Mouse (Mus musculus) forebrain, embryonic 10.5 days (tissue): ENCODE data around the gene Chrne. TPM values are rescaled to one million over a fixed set of nuclear protein-coding genes. Genes with fewer than 3 reads are reported as not detected.

Experiments
- DNase-seq: peaks from one replicate; pipeline ENCODE4 v3.0.0-alpha.2; 2017; ENCODE audit warnings: low spot score; ENCODE audit errors: extremely low spot score
- H3K27ac ChIP-seq: fragments of 300-500 bp; sonication (generic); 2 replicates; pipeline ENCODE4 v1.5.1; 2016; ENCODE audit warnings: mild to moderate bottlenecking
- H3K27me3 ChIP-seq: fragments of 300-500 bp; sonication (generic); 2 replicates; pipeline ENCODE4 v1.6.1; 2016; ENCODE audit warnings: mild to moderate bottlenecking; ENCODE audit not compliant: poor library complexity, severe bottlenecking
- H3K36me3 ChIP-seq: fragments of 300-500 bp; sonication (generic); replicated peaks from 2 replicates; pipeline ENCODE4 v1.6.1; 2016; ENCODE audit warnings: mild to moderate bottlenecking, moderate library complexity
- H3K4me1 ChIP-seq: fragments of 300-500 bp; sonication (generic); 2 replicates; pipeline ENCODE4 v1.6.1; 2016
- H3K4me3 ChIP-seq: fragments of 300-500 bp; sonication (generic); 2 replicates; pipeline ENCODE4 v1.5.1; 2016; ENCODE audit warnings: mild to moderate bottlenecking, moderate library complexity
- H3K9me3 ChIP-seq: fragments of 300-500 bp; sonication (generic); 2 replicates; pipeline ENCODE4 v1.6.1; 2016; ENCODE audit warnings: mild to moderate bottlenecking, moderate library complexity
- WGBS: fragments of 180-500 bp; shearing (Covaris S2); methylation state at CpG from one replicate; pipeline ENCODE4 v1.1.7; 2016; 5-methylcytosine and 5-hydroxymethylcytosine counted together
- polyA plus RNA-seq: library from polyadenylated mRNA; unstranded; fragments of >200 nt; fragmentation: Nextera tagmentation; extraction: Ambion mirVana; gene quantifications from 2 replicates; pipeline ENCODE4 v1.2.1, GENCODE M21; 2016

The Chrne gene
- polyA plus RNA-seq, 1 experiment from 2014 or later = not detected

DNA sequence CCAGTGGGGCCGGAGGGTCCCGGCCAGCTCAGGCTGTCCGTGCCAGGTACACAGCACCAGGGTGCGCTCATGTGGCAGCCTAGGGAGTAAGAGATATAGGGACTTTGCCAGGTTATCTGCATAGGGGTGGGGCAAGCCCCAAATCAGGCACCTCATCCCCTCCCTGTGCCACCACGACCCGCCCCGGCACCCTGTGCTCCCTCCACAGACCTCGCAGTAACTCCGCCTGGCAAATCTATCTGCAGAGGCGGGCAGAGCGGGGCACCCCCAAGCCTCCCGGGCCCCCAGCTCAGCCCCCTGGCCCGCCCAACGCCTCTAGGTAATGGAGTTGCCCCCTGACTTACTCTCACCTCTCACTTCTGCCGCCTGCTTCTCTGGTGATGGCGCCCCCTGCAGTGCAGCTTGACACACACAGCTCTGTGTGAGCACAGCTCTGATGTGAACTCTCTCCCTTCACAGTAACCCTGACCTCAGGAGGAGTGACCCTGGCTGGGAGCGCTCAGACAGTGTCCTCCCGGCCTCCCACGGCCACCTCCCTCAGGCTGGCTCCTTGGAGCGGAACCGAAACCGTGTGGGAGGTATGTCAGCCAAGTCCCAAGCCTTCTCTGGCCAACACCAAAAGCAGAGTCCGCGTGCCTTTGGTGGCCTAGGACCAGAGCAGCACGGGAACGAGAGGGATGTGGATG is 10.5 kb downstream of the Chrne start:
- H3K4me1 ChIP-seq = no peaks in the 10 kb centered on the region
- no peak for DNase-seq
- H3K36me3 ChIP-seq = peaks cover 100% of the 10 kb centered on the region
- H3K27ac ChIP-seq = no peak overlapping the region
- H3K9me3 ChIP-seq = no peaks in the 10 kb centered on the region
- WGBS = 89% methylated on average over 26 of the region's 26 CpGs
- H3K4me3 ChIP-seq = no peak overlapping the region
- no peaks in the 10 kb centered on the region for H3K27me3 ChIP-seq

DNA sequence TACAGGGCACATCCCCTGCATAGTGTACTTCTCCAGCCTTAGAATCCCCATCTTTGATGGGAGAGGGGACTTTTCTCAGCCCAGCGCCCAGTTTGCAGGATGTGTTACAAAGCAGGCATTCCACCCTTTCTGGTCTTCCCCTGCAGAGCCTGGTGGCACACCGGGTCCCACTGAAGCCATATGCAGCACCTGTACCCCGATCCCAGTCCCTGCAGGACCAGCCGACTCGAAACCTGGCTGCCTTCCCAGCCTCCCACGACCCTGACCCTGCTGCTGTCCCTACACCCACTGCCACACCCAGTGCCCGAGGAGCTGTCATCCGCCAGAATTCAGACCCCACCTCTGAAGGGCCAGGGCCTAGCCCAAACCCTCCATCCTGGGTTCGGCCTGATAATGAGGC is 11.4 kb downstream of the Chrne start:
- WGBS = 94% methylated on average over 9 of the region's 9 CpGs
- no peak for DNase-seq
- Histone ChIP-seq H3K27ac (no peak overlapping the region), H3K4me1 (no peaks in the 10 kb centered on the region), H3K27me3 (no peaks in the 10 kb centered on the region), H3K9me3 (no peaks in the 10 kb centered on the region), H3K4me3 (no peak overlapping the region), H3K36me3 (peaks cover 100% of the 10 kb centered on the region)

- Histone ChIP-seq H3K27me3 (no peaks in the 10 kb centered on the region), H3K4me1 (no peaks in the 10 kb centered on the region), H3K9me3 (no peaks in the 10 kb centered on the region), H3K27ac (0 out of 2 replicates have a peak overlapping the region, but pooled peaks have one; percentile 2), H3K4me3 (no peak overlapping the region), H3K36me3 (peaks cover 100% of the 10 kb centered on the region)
- DNase-seq = no peak
- WGBS = 77% methylated on average over 12 of the region's 12 CpGs
These were observed 12.3 kb downstream of the Chrne start for GRCm38 (mm10) chr11:70606717-70607116.

GRCm38 (mm10) chr11:70605024-70605566 is 13.9 kb downstream of the Chrne start:
- Histone ChIP-seq H3K4me3 (no peak overlapping the region), H3K4me1 (no peaks in the 10 kb centered on the region), H3K27me3 (no peaks in the 10 kb centered on the region), H3K9me3 (no peaks in the 10 kb centered on the region), H3K27ac (no peak overlapping the region), H3K36me3 (peaks cover 89% of the 10 kb centered on the region)
- peak; percentile 66 for DNase-seq
- 71% methylated on average over 14 of the region's 14 CpGs for WGBS

GRCm38 (mm10) chr11:70598451-70598953 is 20.5 kb downstream of the Chrne start:
- Histone ChIP-seq H3K27me3 (no peaks in the 10 kb centered on the region), H3K27ac (no peak overlapping the region), H3K4me3 (no peak overlapping the region), H3K4me1 (peaks cover 16% of the 10 kb centered on the region), H3K36me3 (peaks cover 55% of the 10 kb centered on the region), H3K9me3 (no peaks in the 10 kb centered on the region)
- WGBS = 88% methylated on average over 9 of the region's 9 CpGs
- no peak for DNase-seq

DNA sequence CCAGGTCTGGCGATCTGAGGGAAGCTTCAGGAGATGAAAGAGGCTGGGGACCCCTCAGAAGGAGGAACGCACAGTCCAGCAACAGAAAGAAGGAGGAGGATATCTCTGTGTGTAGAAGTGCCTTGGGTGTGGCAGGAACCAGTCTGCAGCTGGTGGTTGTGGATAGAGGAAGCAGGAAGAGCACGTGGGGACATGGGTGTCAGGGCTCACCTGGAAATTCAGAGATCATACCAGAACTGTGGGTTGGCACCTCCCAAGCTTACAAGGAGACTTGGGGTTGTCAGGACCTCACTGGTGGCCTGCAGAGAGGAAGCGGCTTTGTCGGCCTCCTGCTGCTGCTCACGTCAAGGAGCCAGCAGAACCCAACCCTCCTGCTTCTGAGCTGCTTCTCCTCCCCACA is 21.7 kb downstream of the Chrne start:
- Histone ChIP-seq H3K4me1 (peaks cover 16% of the 10 kb centered on the region), H3K27me3 (no peaks in the 10 kb centered on the region), H3K27ac (no peak overlapping the region), H3K9me3 (no peaks in the 10 kb centered on the region), H3K36me3 (peaks cover 43% of the 10 kb centered on the region), H3K4me3 (no peak overlapping the region)
- 82% methylated on average over 6 of the region's 6 CpGs for WGBS
- DNase-seq = no peak

GRCm38 (mm10) chr11:70596094-70596493 is 22.9 kb downstream of the Chrne start:
- H3K36me3 ChIP-seq = peaks cover 33% of the 10 kb centered on the region
- H3K4me3 ChIP-seq = no peak overlapping the region
- WGBS = 55% methylated on average over 4 of the region's 4 CpGs
- H3K4me1 ChIP-seq = peaks cover 16% of the 10 kb centered on the region
- no peaks in the 10 kb centered on the region for H3K27me3 ChIP-seq
- DNase-seq = no peak
- peak overlapping the region; percentile 51; the same call in 1 of the 2 replicates for H3K27ac ChIP-seq
- no peaks in the 10 kb centered on the region for H3K9me3 ChIP-seq

DNA sequence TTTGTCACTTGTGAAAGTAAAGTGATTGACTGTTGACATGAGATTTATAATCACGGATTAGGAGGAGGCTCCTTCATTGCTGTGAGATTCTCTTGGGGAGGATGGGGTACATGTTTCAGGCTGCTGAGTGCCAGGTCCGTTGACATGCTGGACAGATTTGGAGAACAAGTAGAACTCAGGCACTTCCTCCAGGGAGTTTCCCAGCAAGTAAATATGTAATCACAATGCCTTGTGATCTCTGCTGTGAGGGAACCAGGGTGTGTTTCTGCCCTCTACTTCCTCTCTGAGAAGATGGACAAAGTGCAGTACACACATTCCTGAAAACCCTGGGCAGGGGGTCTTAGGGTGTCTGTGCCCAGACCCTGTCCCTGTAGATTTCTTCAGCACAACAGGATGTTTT is 23.4 kb downstream of the Chrne start:
- Histone ChIP-seq H3K27me3 (no peaks in the 10 kb centered on the region), H3K4me1 (peaks cover 16% of the 10 kb centered on the region), H3K27ac (peak overlapping the region; percentile 51; the same call in 1 of the 2 replicates), H3K36me3 (peaks cover 33% of the 10 kb centered on the region), H3K9me3 (no peaks in the 10 kb centered on the region), H3K4me3 (no peak overlapping the region)
- 80% methylated on average over 2 of the region's 2 CpGs for WGBS
- DNase-seq = no peak

GRCm38 (mm10) chr11:70594253-70594989 is 24.6 kb downstream of the Chrne start:
- no peaks in the 10 kb centered on the region for H3K9me3 ChIP-seq
- 0 out of 2 replicates have a peak overlapping the region, but pooled peaks have one; percentile 30 for H3K27ac ChIP-seq
- 91% methylated on average over 15 of the region's 15 CpGs for WGBS
- H3K4me1 ChIP-seq = peaks cover 16% of the 10 kb centered on the region
- no peaks in the 10 kb centered on the region for H3K27me3 ChIP-seq
- DNase-seq = no peak
- H3K4me3 ChIP-seq = no peak overlapping the region
- peaks cover 26% of the 10 kb centered on the region for H3K36me3 ChIP-seq

DNA sequence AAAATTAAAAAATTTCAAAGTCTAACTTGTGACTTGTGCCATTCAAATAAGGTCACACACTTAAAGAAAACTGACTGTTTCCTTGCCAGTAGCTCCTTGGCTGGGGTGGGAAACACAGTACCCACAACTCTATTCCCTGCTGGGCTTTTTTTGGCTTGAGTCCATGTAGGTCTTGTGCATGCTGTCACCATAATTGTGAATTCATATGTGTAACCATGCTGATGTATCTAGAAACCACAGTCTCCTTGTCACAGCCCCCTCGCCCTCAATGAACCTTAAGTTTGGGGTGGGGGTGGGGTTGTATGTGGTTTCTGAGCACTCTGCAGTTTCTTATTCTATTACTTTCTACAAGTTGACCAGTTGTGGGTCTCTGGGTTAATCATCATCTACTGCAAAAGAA is 27.3 kb downstream of the Chrne start:
- Histone ChIP-seq H3K36me3 (peaks cover 5% of the 10 kb centered on the region; the same call in 1 of the 2 replicates), H3K4me1 (peaks cover 13% of the 10 kb centered on the region), H3K9me3 (no peaks in the 10 kb centered on the region), H3K27me3 (no peaks in the 10 kb centered on the region), H3K27ac (no peak overlapping the region), H3K4me3 (no peak overlapping the region)
- WGBS = 94% methylated on average over 1 of the region's 1 CpGs
- DNase-seq = no peak

GRCm38 (mm10) chr11:70586954-70587353 is 32.1 kb downstream of the Chrne start:
- 85% methylated on average over 5 of the region's 5 CpGs for WGBS
- H3K27ac ChIP-seq = no peak overlapping the region
- no peak for DNase-seq
- H3K4me1 ChIP-seq = peaks cover 33% of the 10 kb centered on the region
- peaks cover 5% of the 10 kb centered on the region; the same call in 1 of the 2 replicates for H3K36me3 ChIP-seq
- no peaks in the 10 kb centered on the region for H3K9me3 ChIP-seq
- H3K4me3 ChIP-seq = no peak overlapping the region
- no peaks in the 10 kb centered on the region for H3K27me3 ChIP-seq

- H3K27me3 ChIP-seq = no peaks in the 10 kb centered on the region
- no peak for DNase-seq
- no peak overlapping the region for H3K4me3 ChIP-seq
- no peak overlapping the region for H3K27ac ChIP-seq
- WGBS = 92% methylated on average over 3 of the region's 3 CpGs
- peaks cover 5% of the 10 kb centered on the region; the same call in 1 of the 2 replicates for H3K36me3 ChIP-seq
- peaks cover 33% of the 10 kb centered on the region for H3K4me1 ChIP-seq
- no peaks in the 10 kb centered on the region for H3K9me3 ChIP-seq
These were observed 32.8 kb downstream of the Chrne start for GRCm38 (mm10) chr11:70586261-70586660.

DNA sequence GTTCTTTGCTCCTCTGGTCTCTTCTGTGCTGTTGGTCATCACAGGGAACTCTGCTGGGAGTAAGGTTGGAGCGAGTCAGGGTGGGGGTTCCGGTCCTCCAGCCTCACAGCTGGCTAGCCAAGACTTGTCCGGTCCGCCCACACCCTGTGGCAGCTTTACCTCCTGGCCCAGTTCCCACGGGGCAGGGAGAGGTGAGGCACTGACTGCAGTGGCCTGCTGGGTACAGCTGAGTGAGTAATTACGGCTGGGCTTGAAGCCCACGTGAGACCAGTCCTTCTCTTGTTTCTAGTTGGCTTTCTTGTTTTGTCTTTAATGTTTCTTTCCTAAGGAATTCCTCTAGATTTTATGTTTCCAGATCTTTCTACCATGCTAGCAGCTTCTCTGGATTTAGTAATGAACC is 33.6 kb downstream of the Chrne start:
- no peak for DNase-seq
- Histone ChIP-seq H3K27ac (peak overlapping the region; percentile 67; the same call in 1 of the 2 replicates), H3K27me3 (no peaks in the 10 kb centered on the region), H3K36me3 (peaks cover 5% of the 10 kb centered on the region; the same call in 1 of the 2 replicates), H3K4me1 (peaks cover 39% of the 10 kb centered on the region), H3K4me3 (no peak overlapping the region), H3K9me3 (no peaks in the 10 kb centered on the region)
- WGBS = 70% methylated on average over 7 of the region's 7 CpGs
